Comparison of ENCODE assay signal across 10 mouse cellular contexts in genomic region chr1:133417539-133417938, GRCm38 (mm10). TPM values are rescaled to one million over a fixed set of nuclear protein-coding genes. Genes with fewer than 3 reads are reported as not detected.
DNase-seq lines count a peak whose midpoint lies in the region; ATAC-seq and TF ChIP-seq lines count a peak whose summit lies in the region.
"Had no signal": no experiment of that assay in that cellular context is flagged by ENCODE, and none has a peak within 500 bp of the region (broad histone marks: within the 10 kb centered on the region; RNA-seq: fewer than 3 reads in every experiment).

No protein-coding gene starts in this region.

- peak; percentile 45 for DNase-seq in kidney, adult 18-20 months
- DNase-seq in kidney, postnatal 36 days: no peak
- DNase-seq in liver, embryonic 13.5 days: no peak
- no peak for DNase-seq in Muller cell, postnatal 12 days (ENCODE audit: inconsistent ontology term)
- no peak for DNase-seq in cerebellum, postnatal 36 days
- DNase-seq in right cerebral cortex, adult 18-20 months: no peak
- DNase-seq: cerebellum, adult 9-11 months had no signal

- ATAC-seq in heart, embryonic 13.5 days (ENCODE audit: extremely low read depth, insufficient number of reproducible peaks, low FRiP score, low TSS enrichment): no peak
- ATAC-seq in liver, embryonic 13.5 days (ENCODE audit: low read depth): no peak
- ATAC-seq: inflammation-experienced regulatory T-cells, adult 6 months had no signal

- WGBS in heart, embryonic 13.5 days: 48% methylated on average over 1 of the region's 1 CpGs
- 20% methylated on average over 1 of the region's 1 CpGs for WGBS in liver, embryonic 13.5 days (ENCODE audit: insufficient replicate concordance)

- H3K27me3 ChIP-seq in E14TG2a.4 (ENCODE audit: insufficient read depth, low read length): peaks cover 32% of the 10 kb centered on the region
- peaks cover 10% of the 10 kb centered on the region for H3K27me3 ChIP-seq in heart, embryonic 13.5 days (replicated peaks)
- peaks cover 29% of the 10 kb centered on the region for H3K27me3 ChIP-seq in liver, embryonic 13.5 days

- H3K4me1 ChIP-seq in E14TG2a.4 (replicated peaks; ENCODE audit: low read depth, low read length): peaks cover 96% of the 10 kb centered on the region
- H3K4me1 ChIP-seq in heart, embryonic 13.5 days: peaks cover 56% of the 10 kb centered on the region
- peaks cover 63% of the 10 kb centered on the region for H3K4me1 ChIP-seq in liver, embryonic 13.5 days (replicated peaks)

- H3K4me2 ChIP-seq in heart, embryonic 13.5 days: peak overlapping the region; percentile 74
- peak overlapping the region; percentile 65 for H3K4me2 ChIP-seq in liver, embryonic 13.5 days

- TF ChIP-seq CTCF in E14TG2a.4 (conservative IDR thresholded peaks at IDR 0.05; ENCODE audit: low read length): no peak

- peak overlapping the region; percentile 78 for H3K9ac ChIP-seq in heart, embryonic 13.5 days
- H3K9ac ChIP-seq in liver, embryonic 13.5 days: peak overlapping the region; percentile 46; the same call in 1 of the 2 replicates

- H3K4me3 ChIP-seq in E14TG2a.4 (replicated peaks; ENCODE audit: low read length): peak overlapping the region; percentile 74
- peak overlapping the region; percentile 53 for H3K4me3 ChIP-seq in heart, embryonic 13.5 days
- peak overlapping the region; percentile 49 for H3K4me3 ChIP-seq in liver, embryonic 13.5 days (replicated peaks)

- no peaks in the 10 kb centered on the region for H3K9me3 ChIP-seq in E14TG2a.4 (ENCODE audit: low read length)
- H3K9me3 ChIP-seq in heart, embryonic 13.5 days: no peaks in the 10 kb centered on the region
- H3K9me3 ChIP-seq in liver, embryonic 13.5 days (replicated peaks): no peaks in the 10 kb centered on the region

- H3K36me3 ChIP-seq in E14TG2a.4 (ENCODE audit: insufficient read depth, low read length): no peaks in the 10 kb centered on the region
- H3K36me3 ChIP-seq in heart, embryonic 13.5 days: no peaks in the 10 kb centered on the region
- no peaks in the 10 kb centered on the region for H3K36me3 ChIP-seq in liver, embryonic 13.5 days

- no peak overlapping the region for H3K27ac ChIP-seq in heart, embryonic 13.5 days (replicated peaks)
- no peak overlapping the region for H3K27ac ChIP-seq in liver, embryonic 13.5 days

RNA-seq across cellular contexts. Expression of gene Sox13, which starts 6.6 kb away (rescaled TPM):
- polyA plus RNA-seq in heart, embryonic 13.5 days (2015; fragmentation: Nextera tagmentation; extraction: Ambion mirVana): 4.3 and 4.9 TPM in 2 replicates
- polyA plus RNA-seq in liver, embryonic 13.5 days (2015; fragmentation: Nextera tagmentation; extraction: Ambion mirVana): 1.3 and 1.5 TPM in 2 replicates
- polyA plus RNA-seq: inflammation-experienced regulatory T-cells, adult 6 months had no signal

RNA-seq across cellular contexts. Expression of gene Etnk2, which starts 54.2 kb away (rescaled TPM):
- 1.5 and 1.6 TPM in 2 replicates for polyA plus RNA-seq in heart, embryonic 13.5 days (2015; fragmentation: Nextera tagmentation; extraction: Ambion mirVana)
- polyA plus RNA-seq in liver, embryonic 13.5 days (2015; fragmentation: Nextera tagmentation; extraction: Ambion mirVana): 4.3 and 4.8 TPM in 2 replicates
- polyA plus RNA-seq: inflammation-experienced regulatory T-cells, adult 6 months had no signal
